Mouse (Mus musculus) large intestine, adult 2 months (tissue): ENCODE results near the gene Olfr1298. TPM values are rescaled to one million over a fixed set of nuclear protein-coding genes. Genes with fewer than 3 reads are reported as not detected.

Source experiments
- DNase-seq: peaks from one replicate; pipeline ENCODE4 v3.0.0-alpha.2; 2012; ENCODE audit warnings: low read depth, low spot score
- WGBS: fragments of 180-500 bp; shearing (Covaris S2); methylation state at CpG from one replicate; pipeline ENCODE4 v1.1.7; 2018; 5-methylcytosine and 5-hydroxymethylcytosine counted together
- polyA plus RNA-seq: library from polyadenylated mRNA; depleted of rRNA; stranded (reverse); fragments of >200 nt; gene quantifications from 2 replicates; pipeline ENCODE4 v1.2.3, GENCODE M21; 2012; rRNA removed

The Olfr1298 gene
- not detected in 2 replicates for polyA plus RNA-seq

GRCm38 (mm10) chr2:111649101-111649500, at the start of gene Olfr1298:
Gene Olfr1298 (minus strand): TSS chr2:111649201.
- WGBS: 76% methylated on average over 1 of the region's 1 CpGs
- DNase-seq: no peak

GRCm38 (mm10) chr2:111661119-111661518, 12.1 kb upstream of the Olfr1298 start, which contains the start of gene Olfr1299:
Gene Olfr1299 (plus strand): TSS chr2:111661419.
- WGBS: 72% methylated on average over 4 of the region's 4 CpGs
- no peak for DNase-seq

DNA sequence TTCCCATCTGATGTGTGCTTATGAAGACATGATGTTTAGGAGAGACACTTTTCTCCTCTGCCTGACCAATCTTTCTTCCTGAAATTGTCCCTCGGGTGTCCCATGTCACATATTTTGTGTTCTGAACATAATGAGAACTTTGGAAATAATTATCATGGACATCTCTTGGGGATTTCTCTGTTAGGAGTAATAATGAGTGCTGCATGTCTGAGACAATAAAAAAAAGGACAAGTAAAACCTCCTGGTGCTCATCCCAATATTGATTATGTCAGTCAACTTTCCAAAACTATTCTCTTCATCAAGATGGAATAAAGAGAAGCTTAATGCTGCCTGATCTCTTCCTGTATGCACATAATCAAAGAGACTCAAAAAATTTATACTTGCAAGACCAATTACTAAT, 22.6 kb downstream of the Olfr1298 start, which contains the start of gene Olfr1297:
Gene Olfr1297 (minus strand): TSS at position 101 of the 400 bp plus-strand sequence.
- no peak for DNase-seq
- 75% methylated on average over 1 of the region's 1 CpGs for WGBS

Other genes with a start within 250 kb of the Olfr1298 start
- gene Olfr1286, start 226.1 kb downstream of the Olfr1298 start, polyA plus RNA-seq: not detected in 2 replicates
- gene Olfr1287, start 200.1 kb downstream of the Olfr1298 start, polyA plus RNA-seq: not detected in 2 replicates
- not detected in 2 replicates for gene Olfr1288, start 175.1 kb downstream of the Olfr1298 start, polyA plus RNA-seq
- not detected in 2 replicates for gene Olfr1289, start 168.4 kb downstream of the Olfr1298 start, polyA plus RNA-seq
- gene Olfr1290, start 155.4 kb downstream of the Olfr1298 start, polyA plus RNA-seq: not detected in 2 replicates
- not detected in 2 replicates for gene Olfr1291-ps1, start 152.0 kb downstream of the Olfr1298 start, polyA plus RNA-seq
- not detected in 2 replicates for gene Olfr1293-ps, start 124.0 kb downstream of the Olfr1298 start, polyA plus RNA-seq
- not detected in 2 replicates for gene Olfr1294, start 108.9 kb downstream of the Olfr1298 start, polyA plus RNA-seq
- gene Olfr1295, start 79.5 kb downstream of the Olfr1298 start, polyA plus RNA-seq: not detected in 2 replicates
- not detected in 2 replicates for gene Olfr1297, start 22.7 kb downstream of the Olfr1298 start, polyA plus RNA-seq
- not detected in 2 replicates for gene Olfr1299, start 12.2 kb upstream of the Olfr1298 start, polyA plus RNA-seq
- gene Olfr1301, start 101.8 kb upstream of the Olfr1298 start, polyA plus RNA-seq: not detected in 2 replicates
- gene Olfr1302, start 128.2 kb upstream of the Olfr1298 start, polyA plus RNA-seq: not detected in 2 replicates
- not detected in 2 replicates for gene Olfr1303, start 171.1 kb upstream of the Olfr1298 start, polyA plus RNA-seq
- gene Olfr1305, start 227.9 kb upstream of the Olfr1298 start, polyA plus RNA-seq: not detected in 2 replicates